Mouse (Mus musculus) layer of hippocampus, postnatal 14 days (tissue): ENCODE data around the gene Lrit2. TPM values are rescaled to one million over a fixed set of nuclear protein-coding genes. Genes with fewer than 3 reads are reported as not detected.

Experiments used
- DNase-seq, 2 experiments: peaks; one replicate each; pipeline ENCODE4 v3.0.0; 2021 to 2022; ENCODE audit warnings: low spot score in 2 of 2, mixed read lengths in 1 of 2
- long read RNA-seq, 2 experiments: library from polyadenylated mRNA; stranded (forward); transcript quantifications; one replicate each; pipeline ENCODE4 v2.0.0; 2021
- total RNA-seq, 2 experiments: library from RNA; stranded (reverse); gene quantifications; 2 replicates each; pipeline ENCODE4 v1.2.3; 2021

Lrit2 gene
- not detected for total RNA-seq
- long read RNA-seq, experiment 1, result 0 reads
- long read RNA-seq, experiment 2, result 0 reads

GRCm38 (mm10) chr14:37067629-37068028 lies at the start of gene Lrit2:
TSS of gene Lrit2 (plus strand) at chr14:37067929.
- no peak for DNase-seq

GRCm38 (mm10) chr14:37027248-37027933 lies 40.3 kb upstream of the Lrit2 start:
- no peak for DNase-seq

- DNase-seq, result no peak
These were observed 39.8 kb upstream of the Lrit2 start for GRCm38 (mm10) chr14:37027951-37028350.

GRCm38 (mm10) chr14:37028555-37028954 lies 39.2 kb upstream of the Lrit2 start:
- DNase-seq, result no peak

- DNase-seq, result peak in 1 of 2 experiments; percentile 16
These were observed 35.1 kb upstream of the Lrit2 start for GRCm38 (mm10) chr14:37032481-37033104.

GRCm38 (mm10) chr14:37033241-37033640 lies 34.5 kb upstream of the Lrit2 start:
- DNase-seq, result peak; percentile 86 to 87

- DNase-seq, result peak in 1 of 2 experiments; percentile 7
These were observed 33.3 kb upstream of the Lrit2 start for GRCm38 (mm10) chr14:37034432-37034831.

GRCm38 (mm10) chr14:37048914-37049410 lies 18.8 kb upstream of the Lrit2 start, which contains the start of gene Rgr:
TSS of gene Rgr (minus strand) at chr14:37048964.
- peak in 1 of 2 experiments; percentile 26 for DNase-seq

GRCm38 (mm10) chr14:37064849-37065248 lies 2.9 kb upstream of the Lrit2 start:
- DNase-seq, result no peak

GRCm38 (mm10) chr14:37066636-37067035 lies 1.1 kb upstream of the Lrit2 start:
- DNase-seq, result peak; percentile 6 to 17

GRCm38 (mm10) chr14:37068516-37068915 lies 787 bp downstream of the Lrit2 start:
- peak in 1 of 2 experiments; percentile 9 for DNase-seq

- DNase-seq, result no peak
These were observed 13.0 kb downstream of the Lrit2 start for GRCm38 (mm10) chr14:37080724-37081123.

GRCm38 (mm10) chr14:37083755-37084154 lies 16.0 kb downstream of the Lrit2 start:
- DNase-seq, result no peak

- no peak for DNase-seq
These were observed 26.7 kb downstream of the Lrit2 start for GRCm38 (mm10) chr14:37094436-37094835.

GRCm38 (mm10) chr14:37095556-37095955 lies 27.8 kb downstream of the Lrit2 start:
- DNase-seq, result no peak

- peak; percentile 11 to 24 for DNase-seq
These were observed 30.3 kb downstream of the Lrit2 start, which contains the start of gene Cdhr1 for GRCm38 (mm10) chr14:37097956-37098530. TSS of gene Cdhr1 (minus strand) at chr14:37098347.

- no peak for DNase-seq
These were observed 33.8 kb downstream of the Lrit2 start for GRCm38 (mm10) chr14:37101531-37101930.

- DNase-seq, result no peak
These were observed 34.8 kb downstream of the Lrit2 start for GRCm38 (mm10) chr14:37102484-37102883.

GRCm38 (mm10) chr14:37104747-37105146 lies 37.0 kb downstream of the Lrit2 start:
- no peak for DNase-seq

- DNase-seq, result no peak
These were observed 38.1 kb downstream of the Lrit2 start for GRCm38 (mm10) chr14:37105846-37106245.

GRCm38 (mm10) chr14:37109460-37109859 lies 41.7 kb downstream of the Lrit2 start:
- no peak for DNase-seq

- no peak for DNase-seq
These were observed 42.2 kb downstream of the Lrit2 start for GRCm38 (mm10) chr14:37109975-37110374.
